Mouse (Mus musculus) layer of hippocampus, adult 9-10 months (tissue): Measurements from ENCODE around the gene Dgcr6.
"Not testable (repeated sequence)": the region's sequence is repeated elsewhere in the genome, so short reads cannot be mapped to it uniquely, and the experiment has no call there.

ENCODE experiments used
- DNase-seq: peaks from one replicate; pipeline ENCODE4 v3.0.0; 2022; ENCODE audit warnings: low spot score

Dgcr6 gene

DNA sequence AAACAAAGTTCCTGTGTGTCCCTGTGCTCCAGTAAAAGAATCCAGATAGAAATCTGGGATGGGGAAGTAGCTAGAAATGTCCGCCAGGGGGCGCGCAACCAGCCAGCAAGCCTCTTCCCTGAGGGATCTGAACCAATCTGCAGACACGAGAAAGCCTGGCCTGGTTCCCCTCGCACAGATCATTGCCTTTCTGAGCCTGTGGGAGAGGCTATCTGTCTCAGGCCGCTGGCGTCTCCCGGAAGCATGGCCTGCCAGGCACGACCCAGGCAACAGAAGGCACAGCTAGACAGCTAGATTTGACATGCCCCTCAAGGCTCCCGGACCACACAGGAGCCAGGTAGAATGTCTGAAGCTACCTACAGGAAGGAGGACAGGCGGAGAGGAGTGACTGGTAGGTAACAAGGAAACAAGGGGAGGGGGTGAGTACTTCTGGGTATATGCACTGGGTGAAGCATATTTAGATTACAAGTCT lies at the start of gene Dgcr6:
TSS of gene Dgcr6 (plus strand) at position 130 of the 472 bp plus-strand sequence.
- DNase-seq, result peak; percentile 61

DNA sequence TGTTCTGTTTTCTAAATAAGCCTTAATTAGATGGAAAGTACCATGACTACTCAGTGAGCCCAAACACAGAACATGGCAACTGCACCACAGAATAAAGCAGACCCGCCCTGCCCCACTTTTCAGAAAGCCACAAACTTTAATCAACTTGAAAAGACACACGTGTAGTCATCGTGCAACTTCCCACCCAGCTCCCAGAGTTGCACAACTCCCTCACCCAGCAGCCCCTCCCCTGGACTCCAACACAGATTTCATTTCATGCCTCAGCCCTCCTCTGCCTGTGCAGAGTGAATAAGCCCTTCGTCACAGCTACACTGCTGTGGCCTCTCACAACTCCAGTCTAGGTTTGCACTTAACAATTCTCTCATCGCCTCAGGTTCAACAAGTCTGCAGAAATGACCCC lies 48.1 kb upstream of the Dgcr6 start:
- DNase-seq, result no peak

DNA sequence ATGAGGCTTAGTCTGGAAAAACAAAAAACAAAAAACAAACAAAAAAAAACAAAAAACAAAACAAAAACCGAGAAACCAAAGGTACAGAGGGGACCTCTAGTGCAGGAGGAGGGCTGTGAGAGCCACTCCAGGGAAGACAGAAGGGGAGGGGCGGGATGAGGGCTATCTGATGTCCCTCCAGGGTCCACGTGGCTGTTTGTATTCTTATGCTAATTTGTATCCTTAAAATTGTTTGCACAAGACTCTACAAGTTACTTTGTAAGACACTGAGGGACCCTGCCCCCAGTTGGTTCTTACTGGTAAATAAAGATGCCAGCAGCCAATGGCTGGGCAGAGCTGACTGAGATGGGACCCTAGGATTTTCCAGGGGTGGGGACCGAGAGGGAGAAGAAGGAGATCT lies 45.6 kb upstream of the Dgcr6 start:
- DNase-seq, result no peak

DNA sequence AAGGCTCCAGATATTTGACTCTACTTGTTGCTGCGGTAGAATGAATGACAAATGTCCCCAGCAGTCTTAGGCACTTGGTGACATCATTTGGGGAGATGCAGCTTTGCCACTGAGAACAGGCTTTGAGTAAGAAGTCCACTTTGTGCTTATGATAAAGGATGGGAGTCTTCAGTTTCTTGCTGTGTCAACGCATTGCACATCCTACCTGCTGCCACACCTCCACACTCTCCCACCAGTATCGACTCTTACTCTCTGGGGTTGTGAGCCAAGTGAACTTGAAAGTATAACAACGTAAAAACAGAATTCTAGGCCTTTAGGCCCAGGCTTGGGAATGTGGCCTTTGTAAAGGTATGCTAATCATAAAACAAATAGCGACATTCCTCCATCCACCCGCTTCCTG lies 41.6 kb upstream of the Dgcr6 start:
- DNase-seq, result no peak

DNA sequence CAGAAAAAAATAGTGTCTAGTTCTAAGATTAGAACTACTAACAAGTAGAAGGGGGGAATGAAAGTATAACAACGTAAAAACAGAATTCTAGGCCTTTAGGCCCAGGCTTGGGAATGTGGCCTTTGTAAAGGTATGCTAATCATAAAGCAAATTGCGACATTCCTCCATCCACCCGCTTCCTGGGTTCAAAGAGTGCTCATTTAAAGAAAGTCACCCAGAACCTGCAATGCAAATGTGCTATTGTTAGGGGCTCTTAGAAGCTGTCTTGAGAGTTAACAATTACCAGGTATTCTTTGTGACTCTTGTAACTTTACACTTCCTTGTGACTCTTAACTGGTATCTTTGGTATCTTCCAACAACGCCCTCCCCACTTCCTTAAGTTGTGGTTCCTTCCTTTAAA lies 36.2 kb upstream of the Dgcr6 start:
- not testable (repeated sequence) for DNase-seq

DNA sequence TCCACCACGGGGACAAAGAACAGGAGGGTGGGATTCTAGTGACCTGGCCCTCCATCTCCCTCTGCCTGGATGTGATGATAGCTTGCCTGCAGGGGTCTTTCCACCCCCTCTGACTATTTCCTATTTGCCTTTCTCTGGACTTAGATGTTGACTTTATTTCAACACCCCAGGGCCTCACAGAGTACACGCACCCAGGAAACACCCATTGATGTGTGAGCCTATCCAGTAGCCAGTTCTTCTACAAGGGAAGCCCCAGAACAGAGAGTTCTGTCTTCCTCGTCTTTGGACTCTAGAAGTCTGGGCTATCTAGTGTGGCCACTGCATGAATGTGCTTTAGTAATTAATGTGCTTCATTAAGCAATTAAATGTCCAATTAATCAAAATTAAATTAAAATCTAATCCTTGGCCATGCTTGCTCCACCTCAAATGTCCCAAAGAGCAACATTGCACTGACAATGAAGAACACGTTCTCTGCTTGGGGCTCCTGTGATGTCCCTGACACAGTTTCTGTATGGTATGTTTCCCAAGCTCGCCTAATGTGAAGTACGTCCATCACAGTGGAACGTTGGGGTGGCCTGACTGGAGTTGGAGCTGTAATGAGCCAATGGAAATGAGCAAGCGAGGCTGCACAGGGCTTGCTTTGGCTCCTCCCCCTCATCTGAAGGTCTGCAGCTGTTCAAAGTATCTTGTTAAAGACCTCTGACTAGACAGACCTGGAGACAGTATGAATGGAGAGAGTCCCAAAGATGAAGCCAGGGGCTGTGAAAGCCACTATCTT lies 29.7 kb upstream of the Dgcr6 start:
- DNase-seq, result no peak

DNA sequence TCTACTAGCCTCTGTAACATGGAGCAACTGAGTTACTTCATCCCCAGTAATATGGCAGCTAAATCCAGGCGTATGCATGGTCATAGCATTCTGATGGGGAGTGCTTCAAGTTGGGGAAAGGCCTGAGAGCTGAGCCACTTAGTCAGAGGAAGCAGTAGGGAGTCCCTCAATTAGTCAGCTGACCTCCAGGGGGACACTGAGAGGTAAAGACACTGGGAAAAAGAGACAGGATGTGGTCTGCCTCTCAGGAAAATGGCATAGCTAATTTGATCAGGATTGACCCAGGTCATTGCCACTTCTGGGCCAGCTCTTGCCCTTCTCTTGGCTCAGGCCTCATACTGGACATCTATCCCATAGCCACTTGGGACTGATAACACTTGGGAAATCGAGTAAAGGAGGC lies 25.3 kb upstream of the Dgcr6 start:
- DNase-seq, result no peak

DNA sequence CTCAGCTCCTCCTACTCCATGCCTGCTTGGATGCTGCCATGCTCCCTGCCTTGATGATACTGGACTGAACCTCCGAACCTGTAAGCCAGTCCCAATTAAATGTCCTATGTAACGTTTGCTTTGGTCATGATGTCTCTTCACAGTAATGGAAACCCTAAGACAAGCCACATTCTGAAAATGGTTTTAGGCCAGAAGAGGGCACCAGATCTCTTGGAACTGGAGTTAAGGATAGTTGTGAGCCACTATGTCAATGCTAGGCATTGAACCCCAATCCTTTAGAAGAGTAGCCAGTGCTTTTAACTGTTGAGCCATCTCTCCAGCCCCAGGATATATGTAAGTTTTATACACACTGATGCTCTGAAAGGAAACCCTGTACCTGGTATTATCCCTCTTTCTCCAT lies 20.9 kb upstream of the Dgcr6 start:
- peak; percentile 63 for DNase-seq

DNA sequence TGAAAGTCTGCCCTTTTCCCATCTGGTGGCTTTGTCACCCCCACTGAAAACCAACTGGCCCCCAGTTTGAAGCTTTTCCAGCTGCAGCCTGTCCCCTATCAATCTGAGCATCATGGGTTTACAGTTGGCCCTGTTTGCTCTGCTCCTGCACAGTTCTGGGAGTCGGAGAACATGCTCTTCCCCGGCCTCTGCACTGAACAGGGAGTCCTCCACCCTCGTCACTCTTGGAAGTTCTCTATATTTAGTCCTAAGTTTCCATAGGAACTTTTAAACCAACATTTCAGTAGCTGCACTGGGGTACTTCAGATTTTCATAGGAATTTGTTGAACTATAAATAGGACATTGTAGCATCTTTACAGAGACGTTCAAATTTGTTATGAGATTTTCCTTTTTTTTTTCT lies 19.4 kb upstream of the Dgcr6 start:
- no peak for DNase-seq

DNA sequence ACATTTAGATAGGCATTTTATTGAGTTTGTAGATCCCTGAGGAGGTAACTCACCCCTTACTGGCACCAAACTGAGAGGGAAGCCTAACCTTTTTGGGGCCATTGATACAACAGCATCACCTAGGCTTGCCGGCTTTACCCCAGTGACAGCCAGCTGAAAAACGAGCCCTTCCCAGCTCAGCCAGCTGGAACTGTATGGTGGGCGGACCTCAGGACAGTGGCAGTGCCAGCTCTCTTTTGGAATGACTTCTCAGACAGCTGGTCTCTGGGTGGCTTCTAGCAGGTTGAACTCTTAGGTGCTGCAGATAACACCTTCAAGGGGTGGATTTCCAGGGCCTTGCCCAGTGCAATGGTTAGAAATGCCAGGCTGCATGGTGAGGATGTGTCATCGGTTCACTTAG lies 18.4 kb upstream of the Dgcr6 start:
- no peak for DNase-seq

DNA sequence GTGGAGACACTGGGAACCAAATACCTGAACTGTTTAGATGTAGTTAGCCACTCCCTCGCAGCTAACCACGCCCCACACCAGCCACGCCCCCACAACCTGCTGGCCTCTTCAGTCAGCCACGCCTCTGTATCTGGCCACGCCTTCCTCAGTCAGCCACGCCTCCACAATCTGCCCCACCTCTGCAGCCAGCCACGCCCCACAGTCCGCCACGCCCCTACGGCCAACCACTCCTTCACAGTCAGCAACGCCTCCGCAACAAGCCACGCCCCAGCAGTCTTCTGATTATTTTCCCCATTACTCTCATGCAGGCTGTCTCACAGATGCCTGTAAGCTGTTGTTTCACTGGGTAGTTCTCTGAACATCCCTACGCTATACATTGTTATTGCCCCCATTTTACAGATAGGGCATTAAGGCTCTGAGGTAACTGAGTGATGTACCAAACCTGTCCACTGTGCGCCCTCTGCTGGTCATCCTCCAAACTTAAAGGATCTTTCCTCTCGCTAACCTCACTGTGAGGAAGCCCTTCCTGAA lies 16.2 kb upstream of the Dgcr6 start:
- peak; percentile 33 for DNase-seq

DNA sequence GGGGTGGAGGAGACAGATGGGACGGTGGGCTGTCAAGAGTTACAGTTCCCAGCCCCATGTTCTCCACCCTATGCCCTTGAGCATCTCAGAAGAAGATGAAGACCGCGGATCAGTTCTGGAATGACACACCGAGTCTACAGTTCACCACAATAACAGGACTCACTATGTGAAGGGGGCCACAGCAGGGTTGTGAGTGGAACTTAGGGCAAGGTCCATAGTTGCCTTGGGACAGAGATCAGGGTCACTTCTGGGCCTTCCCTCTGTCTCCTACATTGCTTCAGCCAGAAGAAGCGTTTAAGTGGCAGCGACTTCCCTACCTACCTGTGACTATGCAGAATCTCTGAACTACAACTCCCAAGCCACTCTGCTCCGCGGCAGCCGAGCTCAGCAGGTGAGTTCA lies 15.6 kb upstream of the Dgcr6 start:
- no peak for DNase-seq

DNA sequence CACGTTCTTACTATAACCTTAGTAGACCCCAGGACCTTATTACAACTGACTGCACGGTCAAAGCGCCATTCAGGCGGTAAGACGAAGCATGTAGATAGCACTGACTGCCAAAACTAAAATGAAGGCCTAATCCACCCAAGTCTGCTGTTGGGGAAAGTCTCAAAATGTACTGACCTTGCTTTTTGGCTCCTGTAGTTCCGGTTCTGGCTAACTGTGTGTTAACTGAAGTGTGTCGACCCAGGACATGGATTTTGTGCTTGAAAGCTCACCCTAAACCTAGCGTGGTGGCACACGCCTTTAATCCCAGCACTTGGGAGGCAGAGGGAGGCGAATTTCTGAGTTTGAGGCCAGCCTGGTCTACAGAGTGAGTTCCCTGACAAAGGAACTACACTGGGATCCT lies 7.7 kb upstream of the Dgcr6 start:
- no peak for DNase-seq

DNA sequence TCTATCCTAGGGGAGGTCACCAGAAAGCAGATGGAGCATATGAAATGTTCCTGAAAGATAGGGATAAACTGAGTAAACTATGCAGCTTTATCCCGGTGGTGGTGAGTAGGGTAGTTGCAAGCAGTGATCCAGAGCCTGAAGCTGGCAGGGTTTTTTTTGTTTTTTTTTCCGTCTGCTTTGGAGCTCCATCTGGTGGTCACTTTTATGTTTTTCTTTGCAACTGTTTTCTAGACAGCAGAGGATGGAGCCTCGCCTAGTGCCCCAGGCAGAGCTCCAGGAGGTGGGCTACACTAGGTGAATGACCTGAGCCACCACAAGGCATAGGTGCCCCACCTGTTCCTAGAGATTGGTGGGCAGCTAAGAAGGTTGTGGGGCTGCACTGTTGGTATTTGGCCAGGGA lies 5.0 kb upstream of the Dgcr6 start:
- DNase-seq, result no peak

DNA sequence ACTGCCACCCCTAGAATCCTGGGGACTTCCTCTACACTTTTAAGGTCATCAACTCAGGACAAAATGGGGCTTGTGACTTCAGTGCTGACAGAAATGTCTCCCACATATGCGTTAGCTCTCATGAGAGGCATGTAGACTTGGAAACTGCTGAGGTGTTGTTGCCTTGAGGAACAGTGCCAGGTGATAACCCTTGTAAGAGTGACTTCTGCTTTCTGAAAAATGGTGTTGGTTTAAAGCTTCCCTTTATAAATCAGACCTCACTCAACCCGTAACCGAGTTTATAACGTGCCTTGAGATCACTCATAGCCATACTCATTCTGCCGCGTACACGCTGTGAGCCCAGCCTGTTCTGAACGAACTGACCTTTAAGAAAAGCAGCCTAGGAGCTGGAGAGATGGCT lies 4.6 kb upstream of the Dgcr6 start:
- no peak for DNase-seq

DNA sequence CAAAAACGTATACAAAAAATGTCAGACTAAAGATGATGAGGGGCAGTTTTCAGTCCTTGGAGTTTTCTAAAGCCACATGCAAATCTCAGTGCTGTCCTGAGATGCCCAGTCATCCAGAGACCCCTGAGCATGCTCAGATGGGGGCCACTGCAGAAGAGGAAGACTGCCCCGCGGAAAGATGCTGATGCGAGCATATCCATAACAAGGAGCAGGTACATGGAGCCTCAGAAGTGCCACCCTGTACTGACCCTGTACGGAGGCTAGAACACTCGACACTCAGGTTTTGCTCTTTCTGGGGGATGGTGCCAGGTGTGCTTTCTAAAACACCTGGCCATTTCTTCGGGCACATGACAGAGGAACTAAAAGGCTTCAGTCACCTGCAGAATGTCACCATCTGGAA lies 338 bp upstream of the Dgcr6 start:
- no peak for DNase-seq

DNA sequence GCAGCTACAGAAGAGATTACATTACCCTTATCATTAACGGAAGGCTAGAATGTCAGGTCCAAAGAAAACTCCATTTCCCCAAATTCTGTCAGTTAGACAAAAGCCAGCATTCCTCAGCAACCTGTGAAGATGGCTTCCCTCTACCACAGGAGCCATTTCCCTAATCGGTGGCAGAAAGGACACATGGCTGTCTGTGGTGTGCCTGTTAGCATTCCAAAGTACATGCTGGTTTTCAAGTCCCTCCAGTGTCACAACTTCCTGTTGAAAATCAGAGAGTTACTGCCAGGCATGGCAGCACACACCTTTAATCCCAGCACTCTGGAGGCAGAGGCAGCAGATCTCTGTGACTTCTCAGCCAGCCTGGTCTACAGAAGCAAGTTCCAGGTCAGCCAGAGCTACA lies 3.6 kb downstream of the Dgcr6 start:
- DNase-seq, result no peak

DNA sequence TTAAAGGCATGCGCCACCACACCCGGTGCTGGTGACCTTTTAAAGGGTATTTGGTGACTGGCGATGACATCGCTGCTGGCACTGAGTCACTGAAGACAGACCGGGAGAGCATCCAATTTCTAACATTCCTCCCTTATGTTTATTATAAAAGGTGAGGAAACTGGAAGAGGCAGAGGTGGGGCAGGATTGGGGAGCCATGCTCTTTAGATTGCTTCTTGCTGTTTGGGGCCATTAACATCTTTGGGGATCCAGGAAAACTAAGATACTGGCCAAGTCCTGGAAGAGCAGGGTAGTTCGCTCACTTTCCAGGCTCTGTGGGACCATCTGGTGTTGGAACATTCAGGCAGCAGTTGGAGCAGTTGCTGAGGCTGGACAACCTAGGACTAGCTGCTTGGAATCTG lies 5.7 kb downstream of the Dgcr6 start:
- no peak for DNase-seq

DNA sequence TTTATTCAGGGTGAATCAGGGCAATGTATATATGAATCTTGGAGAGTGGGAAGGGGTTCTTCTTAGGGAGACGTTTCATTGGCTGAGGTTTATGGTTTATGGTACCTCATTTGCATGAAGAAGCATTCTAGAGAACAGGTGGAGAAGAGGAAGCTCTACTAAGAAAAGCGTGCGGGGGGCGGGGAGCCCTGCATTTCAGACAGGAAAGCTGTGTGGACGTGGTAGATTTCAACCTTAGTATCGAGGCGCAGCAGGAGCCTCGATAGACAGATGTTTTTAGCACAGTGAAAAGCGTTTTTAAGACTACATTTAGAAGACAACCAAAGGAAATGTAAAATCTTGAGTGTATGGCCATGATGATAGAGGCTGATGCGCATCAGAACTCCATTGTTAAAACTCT lies 6.6 kb downstream of the Dgcr6 start:
- DNase-seq, result no peak

DNA sequence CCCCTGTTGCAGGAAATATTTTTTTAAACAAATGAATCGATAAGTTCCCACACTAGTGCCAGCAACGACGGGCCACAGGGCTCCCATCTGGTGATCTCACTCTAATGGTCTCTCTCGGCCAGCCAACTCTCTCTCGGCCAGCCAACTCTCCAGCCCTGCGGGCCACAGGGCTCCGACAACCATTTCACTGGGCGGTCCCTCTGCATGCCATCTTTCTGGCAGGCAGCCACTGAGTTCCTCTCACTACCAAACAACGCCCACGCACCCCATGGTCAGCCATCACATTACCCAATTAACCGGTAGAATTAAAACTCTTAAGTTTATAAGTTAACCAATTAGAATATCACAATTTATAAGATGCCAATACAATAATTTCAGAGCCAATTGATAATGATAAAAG lies 8.5 kb downstream of the Dgcr6 start:
- DNase-seq, result no peak

DNA sequence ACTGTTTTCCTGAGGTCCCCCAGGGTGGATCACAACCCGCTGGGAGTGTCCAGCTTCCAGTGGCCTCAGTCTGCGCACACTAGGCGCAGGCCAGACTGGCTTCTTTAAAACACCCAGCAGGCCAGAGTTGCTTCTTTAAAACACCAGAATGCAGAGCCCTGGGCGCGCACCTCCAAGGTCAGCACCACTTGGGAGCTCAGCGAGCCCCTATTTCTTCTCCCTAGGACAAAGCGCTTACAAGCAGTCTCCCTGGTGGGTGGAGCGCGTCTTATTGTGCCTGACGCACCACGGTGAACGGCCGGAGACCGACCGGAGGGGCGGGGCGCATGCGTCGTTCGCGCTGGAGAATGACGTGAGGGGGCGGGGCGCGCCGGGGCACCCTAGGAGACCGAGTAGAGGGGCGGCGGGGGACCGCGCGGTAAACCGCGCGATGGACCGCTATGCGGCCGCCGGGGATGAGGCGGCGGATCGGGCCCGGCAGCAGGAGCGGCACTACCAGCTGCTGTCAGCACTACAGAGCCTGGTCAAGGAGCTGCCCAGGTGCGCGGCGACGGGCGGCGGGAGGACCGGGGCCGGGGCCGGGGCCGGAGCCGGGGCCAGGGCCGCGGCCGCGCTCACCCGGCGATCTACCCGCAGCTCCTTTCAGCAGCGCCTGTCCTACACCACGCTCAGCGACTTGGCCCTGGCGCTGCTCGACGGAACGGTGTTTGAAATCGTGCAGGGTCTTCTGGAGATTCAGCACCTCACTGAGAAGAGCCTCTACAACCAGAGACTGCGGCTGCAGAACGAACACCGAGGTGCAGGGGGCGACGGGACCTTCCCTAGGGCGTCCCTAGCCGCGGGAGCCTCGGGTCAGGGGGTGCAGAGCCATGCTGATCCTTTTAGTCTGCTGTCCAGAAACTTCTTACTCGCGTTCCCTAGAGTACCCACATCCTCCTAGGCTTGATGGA lies 13.7 kb downstream of the Dgcr6 start:
- DNase-seq, result peak; percentile 45

DNA sequence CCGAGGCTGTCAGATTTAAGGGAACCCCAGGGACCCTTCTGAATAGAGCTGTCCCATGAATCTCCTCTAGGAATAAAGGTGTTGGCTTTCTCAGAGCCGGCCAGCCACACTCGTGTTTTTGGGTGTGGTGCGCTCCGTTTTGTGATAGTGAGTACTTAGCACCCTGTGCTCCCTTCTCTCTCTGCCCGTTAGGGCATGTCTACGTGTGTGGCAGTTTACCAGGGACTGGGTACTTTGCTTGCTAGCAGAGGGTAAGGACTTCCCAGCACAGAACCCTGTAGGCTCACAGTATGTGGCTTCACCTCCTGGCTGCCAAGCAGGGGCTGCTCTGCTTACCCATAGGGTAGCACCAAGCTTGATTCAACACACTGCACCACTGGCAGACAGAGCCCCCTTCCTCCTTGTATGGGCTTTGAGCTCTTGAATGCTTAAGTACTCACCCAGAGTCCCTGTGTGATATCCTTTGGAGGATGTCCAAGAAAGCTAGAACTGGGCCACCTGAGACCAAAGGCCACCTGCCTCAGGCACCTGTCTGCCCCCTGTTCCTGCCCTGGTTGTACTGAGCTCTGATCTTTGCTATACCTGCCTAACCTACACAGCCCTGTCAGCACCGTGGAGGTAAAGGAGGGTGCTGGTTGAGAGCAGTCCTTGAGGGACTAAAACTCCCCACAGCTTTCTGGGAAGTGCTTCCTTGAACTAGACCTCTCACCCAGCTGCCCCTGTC lies 16.2 kb downstream of the Dgcr6 start:
- DNase-seq, result no peak
